Mouse (Mus musculus): Measurements from ENCODE around the gene Nrcam. TPM values are rescaled to one million over a fixed set of nuclear protein-coding genes. Genes with fewer than 3 reads are reported as not detected.

Nrcam gene
- total RNA-seq, 2 experiments from 2014 or later, result 0.74 to 1.5 TPM

DNA sequence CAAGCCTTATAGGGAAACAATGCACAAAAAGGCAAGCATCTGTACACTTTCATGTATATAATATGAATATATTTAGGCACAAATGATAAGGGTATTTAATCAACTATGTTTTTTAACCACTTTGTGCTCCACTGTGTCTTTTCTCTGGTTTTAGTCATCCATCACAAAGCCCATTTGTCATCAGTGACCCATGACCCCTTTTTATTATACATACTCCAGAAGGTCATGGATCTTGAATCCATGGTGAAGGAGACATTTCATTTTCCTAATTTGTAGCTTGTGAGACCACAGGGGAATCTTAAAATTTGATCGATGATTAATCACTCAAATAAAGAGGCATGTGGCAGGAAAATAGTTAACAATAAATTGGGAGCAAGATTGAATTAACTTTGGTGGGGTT, 29.2 kb downstream of the Nrcam start:
- DNase-seq, result no peak

- DNase-seq, result no peak
Observed at GRCm38 (mm10) chr12:44371076-44371710, 42.5 kb downstream of the Nrcam start.

- no peak for DNase-seq
Observed at GRCm38 (mm10) chr12:44375956-44376355, 47.3 kb downstream of the Nrcam start.

GRCm38 (mm10) chr12:44378431-44379161, 49.9 kb downstream of the Nrcam start:
- no peak for DNase-seq

DNA sequence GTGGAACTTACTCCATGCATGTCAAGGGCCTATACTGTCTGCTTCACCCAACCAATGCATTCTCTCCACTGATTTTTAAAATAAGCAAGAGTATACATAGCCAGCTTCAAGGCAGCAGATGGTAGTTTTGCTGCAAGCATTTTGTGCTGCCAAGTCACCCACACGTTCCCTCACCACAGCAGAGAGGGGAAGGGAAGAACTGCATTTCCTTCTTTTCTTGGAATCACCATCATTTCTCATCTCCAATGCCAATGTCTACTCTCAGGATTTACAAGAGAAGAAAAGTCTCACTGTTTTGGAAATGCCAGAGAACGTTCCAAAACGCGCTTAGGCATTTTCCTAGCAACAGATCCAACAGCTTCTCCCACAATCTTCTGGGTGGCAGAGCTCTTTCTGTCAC, 52.1 kb downstream of the Nrcam start:
- no peak for DNase-seq

DNA sequence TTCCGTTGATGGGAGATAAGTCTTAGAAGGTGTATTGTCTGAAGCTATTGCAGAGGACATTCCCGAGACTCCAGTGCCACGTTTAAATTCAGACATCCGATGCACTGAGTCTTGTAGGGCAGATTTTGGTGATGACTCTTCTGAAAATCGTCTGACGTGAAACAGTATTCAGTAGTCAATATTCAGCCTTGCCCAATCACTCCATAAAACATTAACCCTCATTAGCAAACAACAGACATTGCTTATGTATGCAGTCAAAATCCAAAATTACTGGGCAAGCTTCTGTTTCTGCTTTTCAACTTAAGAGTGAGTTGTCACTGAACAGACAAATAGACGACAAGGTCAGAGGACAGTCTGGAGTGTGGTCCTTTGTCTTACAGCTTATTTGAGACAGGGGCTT, 57.7 kb downstream of the Nrcam start:
- no peak for DNase-seq

- DNase-seq, result no peak
Observed at GRCm38 (mm10) chr12:44388220-44388619, 59.5 kb downstream of the Nrcam start.

DNA sequence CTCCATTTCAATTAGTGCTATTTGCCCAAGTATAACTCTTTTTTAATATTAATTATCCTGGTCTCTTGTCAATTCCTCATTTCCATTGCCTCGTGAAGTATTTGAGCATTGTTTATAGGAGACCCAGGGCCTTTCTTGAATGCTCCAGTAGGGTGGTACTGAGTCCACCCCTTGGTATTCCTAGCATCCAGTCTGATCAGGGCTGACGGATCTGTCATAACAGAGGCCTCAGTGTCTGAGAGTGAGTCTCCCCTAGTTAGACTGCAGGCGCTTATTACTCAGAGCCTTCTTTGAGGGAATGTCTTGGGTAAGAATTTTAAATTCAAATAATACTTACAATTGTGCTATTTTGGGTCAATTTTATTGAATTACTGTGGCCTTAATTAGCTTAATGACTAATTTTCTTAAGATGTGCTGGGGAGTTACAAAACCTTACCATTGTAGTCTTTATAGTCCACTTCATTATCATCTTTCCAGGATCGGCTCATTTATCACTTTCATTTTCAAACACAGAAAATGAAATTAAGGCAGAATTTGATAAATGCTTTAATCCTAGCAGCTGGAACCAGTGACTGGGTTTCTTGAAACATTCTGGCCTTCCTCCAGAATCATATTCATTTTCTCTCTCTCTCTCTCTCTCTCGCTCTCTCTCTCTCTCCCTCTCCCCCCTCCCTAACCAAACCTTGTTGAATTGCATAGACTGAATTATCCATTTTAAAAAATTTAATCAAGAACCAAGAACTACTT, 61.9 kb downstream of the Nrcam start:
- DNase-seq, result no peak

DNA sequence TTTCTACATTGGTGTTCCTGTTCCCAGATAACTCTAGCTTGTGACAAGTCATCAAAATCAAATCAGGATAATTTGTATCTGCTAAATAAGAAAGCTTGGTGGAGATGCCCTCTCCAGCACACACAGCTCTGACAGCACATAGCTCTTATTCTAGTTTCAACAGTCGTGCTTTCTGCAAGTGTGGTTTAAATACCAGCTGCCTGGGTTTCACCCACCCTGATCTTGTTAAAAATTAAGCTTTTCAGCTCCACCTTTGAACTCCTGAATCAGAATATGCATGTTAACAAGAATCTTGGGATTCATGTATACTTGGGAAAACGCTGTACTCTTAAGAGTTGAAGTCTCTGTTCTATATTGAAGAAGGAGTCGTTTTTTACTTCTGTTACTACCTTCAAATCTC, 66.2 kb downstream of the Nrcam start:
- DNase-seq, result no peak

- no peak for DNase-seq
Observed at GRCm38 (mm10) chr12:44397782-44398181, 69.1 kb downstream of the Nrcam start.

DNA sequence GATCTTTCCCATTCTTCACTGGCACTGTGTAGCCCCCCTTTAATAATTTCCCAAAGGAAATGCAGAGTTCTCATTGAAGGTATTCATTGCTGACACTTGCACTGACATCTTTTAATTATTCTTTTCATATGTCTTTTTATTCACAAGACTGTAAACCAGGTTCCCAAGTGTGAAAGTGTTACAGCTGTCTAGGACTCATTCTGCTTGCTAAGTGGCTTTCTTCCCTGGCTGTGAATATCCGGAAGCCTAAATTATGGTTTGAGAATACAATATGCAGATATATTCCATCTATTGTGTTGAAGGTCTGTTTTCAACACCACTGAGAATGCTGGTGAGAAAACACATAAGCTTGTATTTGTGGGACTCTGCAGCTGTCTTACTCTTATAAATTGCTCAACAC, 73.4 kb downstream of the Nrcam start:
- no peak for DNase-seq

- DNase-seq, result no peak
Observed at GRCm38 (mm10) chr12:44403270-44403669, 74.6 kb downstream of the Nrcam start.

DNA sequence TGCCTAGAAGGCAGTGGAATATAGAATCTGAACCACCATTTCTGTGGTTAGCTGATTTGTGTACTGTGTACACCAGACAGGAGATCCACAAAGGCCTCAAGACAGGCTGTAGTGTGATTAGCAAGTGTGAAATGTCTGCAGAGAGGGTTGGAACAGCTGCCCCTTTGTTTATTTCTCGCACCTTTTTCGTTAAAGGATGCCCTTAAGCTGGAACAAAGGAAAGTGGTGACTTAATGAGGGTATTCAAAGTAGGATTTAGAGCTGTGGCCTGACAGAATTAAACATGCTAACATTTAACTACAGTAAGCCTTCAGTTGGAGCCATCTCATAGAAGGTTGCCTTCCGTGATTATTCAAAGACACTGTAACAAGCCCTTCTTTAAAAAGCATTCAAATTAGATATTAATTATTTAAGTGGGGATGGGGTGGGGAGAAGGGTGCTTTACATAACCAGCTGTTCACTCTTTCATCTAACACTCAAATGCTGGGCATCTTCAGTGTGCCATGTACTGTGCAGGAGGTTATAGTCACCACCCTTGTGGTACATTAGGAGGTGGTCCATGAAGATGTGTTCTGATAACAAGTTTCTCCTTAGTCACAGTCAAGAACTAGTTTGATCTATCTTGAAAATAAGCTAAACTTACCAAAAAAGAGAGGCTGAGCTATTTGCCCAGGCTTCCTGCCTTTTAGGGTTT, 75.2 kb downstream of the Nrcam start:
- DNase-seq, result no peak

- no peak for DNase-seq
Observed at GRCm38 (mm10) chr12:44409786-44410185, 81.1 kb downstream of the Nrcam start.

GRCm38 (mm10) chr12:44411031-44411430, 82.3 kb downstream of the Nrcam start:
- no peak for DNase-seq

- no peak for DNase-seq
Observed at GRCm38 (mm10) chr12:44422154-44422866, 93.6 kb downstream of the Nrcam start.

GRCm38 (mm10) chr12:44422867-44423255, 94.2 kb downstream of the Nrcam start:
- DNase-seq, result no peak

DNA sequence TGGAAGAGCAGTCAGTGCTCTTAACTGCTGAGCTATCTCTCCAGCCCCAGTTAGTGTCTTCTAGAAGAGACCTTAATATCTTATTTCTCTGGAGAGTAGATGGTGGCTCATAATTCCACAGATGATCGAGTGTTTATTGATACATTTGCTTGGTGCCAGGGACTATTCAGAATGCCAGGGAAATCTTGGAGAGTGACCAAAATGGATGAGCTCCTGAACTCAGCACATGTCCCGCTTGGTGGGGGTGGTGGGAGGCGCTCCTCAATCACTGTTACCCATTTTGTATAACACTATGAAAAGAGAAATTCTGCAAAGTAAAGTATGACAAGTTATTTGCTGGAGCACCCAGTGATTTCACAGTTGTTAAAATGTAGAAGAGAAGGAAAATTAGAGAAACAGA, 95.3 kb downstream of the Nrcam start:
- no peak for DNase-seq

DNA sequence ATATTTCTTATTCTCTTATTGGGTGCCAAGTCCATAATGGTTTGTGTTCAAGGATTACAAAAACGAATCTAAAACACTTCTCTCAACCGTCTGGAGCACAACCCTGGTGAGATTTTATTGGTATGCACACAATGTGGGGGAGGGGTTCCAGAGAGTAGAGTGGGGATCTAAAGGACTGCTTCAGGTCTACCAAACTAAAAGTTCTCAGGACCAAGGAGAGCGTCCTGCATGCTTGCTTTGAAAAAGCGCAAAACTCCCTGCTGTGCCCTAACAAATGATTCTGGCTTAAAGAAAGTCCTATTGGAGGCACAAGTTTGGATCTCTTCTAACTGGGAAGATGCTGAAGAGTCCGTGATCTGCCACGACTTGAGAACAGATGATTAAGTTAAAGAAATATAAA, 96.4 kb downstream of the Nrcam start:
- DNase-seq, result no peak

DNA sequence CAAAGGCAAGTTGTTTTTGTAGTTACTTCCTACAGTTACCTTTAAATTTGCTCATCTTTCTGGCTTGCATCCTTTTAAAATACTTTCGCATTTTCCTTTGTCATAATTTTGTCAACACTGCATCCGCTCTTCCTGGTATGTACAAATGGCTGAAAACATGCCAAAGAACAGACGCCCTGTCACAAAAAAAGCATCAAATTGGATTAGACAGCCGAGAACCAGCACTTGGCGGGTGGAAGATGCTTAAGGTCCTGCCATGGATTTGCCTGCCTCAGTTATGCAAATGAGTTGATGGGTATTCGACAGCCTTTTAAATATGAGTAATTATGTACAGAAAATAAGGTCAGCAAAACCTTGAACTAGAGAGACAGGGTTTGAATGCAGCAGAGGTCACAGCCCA, 101.7 kb downstream of the Nrcam start:
- no peak for DNase-seq

- DNase-seq, result no peak
Observed at GRCm38 (mm10) chr12:44430996-44431395, 102.3 kb downstream of the Nrcam start.

GRCm38 (mm10) chr12:44432727-44433126, 104.0 kb downstream of the Nrcam start:
- no peak for DNase-seq

Measured in gastrocnemius, postnatal 25 days (tissue).